Mouse (Mus musculus) limb, embryonic 11.5 days (tissue): Measurements from ENCODE around the gene Mien1. TPM values are rescaled to one million over a fixed set of nuclear protein-coding genes. Genes with fewer than 3 reads are reported as not detected.

Experiments
- ATAC-seq: fragments of 200-750 bp; cut with Nextera tagmentation; 2 replicates; pipeline ENCODE4 v1.8.0; 2017; ENCODE audit warnings: low read depth; ENCODE audit not compliant: insufficient number of reproducible peaks, low FRiP score, low TSS enrichment
- DNase-seq: peaks from one replicate; pipeline ENCODE4 v3.0.0-alpha.2; 2015; ENCODE audit warnings: low spot score
- H3K27ac ChIP-seq: fragments of 300-500 bp; sonication (generic); replicated peaks from 2 replicates; pipeline ENCODE4 v1.5.1; 2014; ENCODE audit warnings: low read depth, mild to moderate bottlenecking, low read length
- H3K27me3 ChIP-seq: fragments of 300-500 bp; sonication (generic); 2 replicates; pipeline ENCODE4 v1.6.1; 2014; ENCODE audit warnings: mild to moderate bottlenecking, low read length, mixed read lengths; ENCODE audit not compliant: control insufficient read depth, insufficient read depth
- H3K36me3 ChIP-seq: fragments of 300-500 bp; sonication (generic); 2 replicates; pipeline ENCODE4 v1.6.1; 2014; ENCODE audit warnings: mild to moderate bottlenecking, low read length, moderate library complexity, mixed read lengths; ENCODE audit not compliant: control insufficient read depth, insufficient read depth
- H3K4me1 ChIP-seq: fragments of 300-500 bp; sonication (generic); 2 replicates; pipeline ENCODE4 v1.6.1; 2014; ENCODE audit warnings: low read length, mixed read lengths; ENCODE audit not compliant: control insufficient read depth, insufficient read depth
- H3K4me2 ChIP-seq: fragments of 300-500 bp; sonication (generic); 2 replicates; pipeline ENCODE4 v1.6.1; 2014; ENCODE audit warnings: low read depth, mild to moderate bottlenecking, moderate library complexity; ENCODE audit not compliant: severe bottlenecking
- H3K4me3 ChIP-seq: fragments of 300-500 bp; sonication (generic); 2 replicates; pipeline ENCODE4 v1.5.1; 2014; ENCODE audit warnings: low read depth, low read length
- H3K9ac ChIP-seq: fragments of 300-500 bp; sonication (generic); 2 replicates; pipeline ENCODE4 v1.6.1; 2014; ENCODE audit warnings: mild to moderate bottlenecking, low read length
- H3K9me3 ChIP-seq: fragments of 300-500 bp; sonication (generic); 2 replicates; pipeline ENCODE4 v1.6.1; 2016; ENCODE audit warnings: low read length; ENCODE audit not compliant: control insufficient read depth
- WGBS: fragments of 180-500 bp; shearing (Covaris S2); extraction: QIAGEN DNeasy Blood & Tissue Kit; methylation state at CpG from one replicate; pipeline ENCODE4 v1.1.7; 2014; 5-methylcytosine and 5-hydroxymethylcytosine counted together
- polyA plus RNA-seq: library from polyadenylated mRNA; unstranded; fragments of >200 nt; fragmentation: Nextera tagmentation; extraction: Ambion mirVana; gene quantifications from 2 replicates; pipeline ENCODE4 v1.2.1, GENCODE M21; 2014

The Mien1 gene
- polyA plus RNA-seq, 1 experiment from 2014 or later = 75.4 TPM

DNA sequence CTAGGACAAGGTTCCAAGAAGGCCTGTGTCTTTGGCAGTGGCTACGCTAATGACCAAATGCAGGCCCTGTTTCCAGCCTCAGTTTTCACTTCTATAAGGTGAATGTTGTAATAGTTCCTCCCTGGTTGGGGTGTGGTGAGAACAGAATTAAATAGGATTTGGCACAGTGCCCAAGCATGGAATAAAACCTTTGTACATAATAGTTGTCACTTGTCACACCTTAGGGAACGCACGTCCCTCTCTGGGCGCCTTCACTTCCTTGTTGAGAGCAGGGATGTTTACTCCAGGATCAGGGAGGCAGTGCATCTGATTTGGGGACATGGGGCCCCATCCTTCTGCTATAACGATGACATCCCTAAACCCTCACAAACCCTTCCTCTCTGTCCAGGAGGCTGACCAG lies 10.4 kb downstream of the Mien1 start:
- H3K27ac ChIP-seq = no peak overlapping the region
- H3K36me3 ChIP-seq = peaks cover 8% of the 10 kb centered on the region
- DNase-seq (no peak), ATAC-seq (no peak)
- no peak overlapping the region for H3K9ac ChIP-seq
- H3K9me3 ChIP-seq = no peaks in the 10 kb centered on the region
- 92% methylated on average over 5 of the region's 5 CpGs for WGBS
- H3K27me3 ChIP-seq = no peaks in the 10 kb centered on the region
- H3K4me2 ChIP-seq = no peak overlapping the region
- no peaks in the 10 kb centered on the region for H3K4me1 ChIP-seq
- no peak overlapping the region for H3K4me3 ChIP-seq

GRCm38 (mm10) chr11:98426592-98426991 lies 12.2 kb downstream of the Mien1 start:
- Histone ChIP-seq H3K27ac (no peak overlapping the region), H3K4me1 (no peaks in the 10 kb centered on the region), H3K36me3 (peaks cover 8% of the 10 kb centered on the region), H3K4me2 (no peak overlapping the region), H3K27me3 (no peaks in the 10 kb centered on the region), H3K9me3 (no peaks in the 10 kb centered on the region), H3K9ac (no peak overlapping the region), H3K4me3 (no peak overlapping the region)
- 96% methylated on average over 7 of the region's 7 CpGs for WGBS
- ATAC-seq (no peak), DNase-seq (no peak)

DNA sequence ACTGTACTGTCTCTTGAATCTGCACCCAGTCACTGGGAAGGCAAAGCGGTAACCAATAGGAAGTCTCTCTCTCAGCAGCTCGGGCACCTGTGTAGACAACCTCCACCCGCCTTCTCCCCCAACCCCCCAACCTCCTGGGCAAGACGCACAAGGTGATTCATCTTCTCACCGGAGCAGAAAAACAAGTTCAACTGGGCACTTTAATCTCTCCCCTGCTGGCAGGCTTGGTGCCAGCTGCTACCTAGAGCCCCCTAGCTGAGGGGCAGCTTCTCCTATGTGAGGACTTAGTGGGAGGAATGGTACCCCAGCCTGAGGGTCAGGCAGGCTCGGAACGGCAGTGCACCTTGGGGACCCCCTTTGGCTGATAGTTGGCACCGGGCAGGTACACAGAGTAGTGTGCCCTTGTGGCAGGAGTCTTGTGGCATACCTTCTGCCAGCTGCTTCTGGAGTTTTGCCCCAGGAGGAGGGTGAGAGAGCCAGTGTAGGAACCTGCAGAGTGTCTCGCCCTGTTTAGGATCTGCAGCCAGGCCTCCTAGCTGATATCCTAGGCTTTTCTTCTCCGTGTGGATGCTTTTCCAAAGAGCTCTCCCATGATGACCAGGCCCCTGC lies 19.7 kb downstream of the Mien1 start:
- no peaks in the 10 kb centered on the region for H3K27me3 ChIP-seq
- H3K36me3 ChIP-seq = 0 out of 2 replicates have a peak, but pooled peaks cover 3% of the 10 kb centered on the region
- DNase-seq = no peak
- no peak overlapping the region for H3K4me3 ChIP-seq
- no peak overlapping the region for H3K9ac ChIP-seq
- H3K9me3 ChIP-seq = no peaks in the 10 kb centered on the region
- H3K4me1 ChIP-seq = no peaks in the 10 kb centered on the region
- ATAC-seq = no peak
- H3K27ac ChIP-seq = no peak overlapping the region
- 80% methylated on average over 10 of the region's 10 CpGs for WGBS
- no peak overlapping the region for H3K4me2 ChIP-seq

DNA sequence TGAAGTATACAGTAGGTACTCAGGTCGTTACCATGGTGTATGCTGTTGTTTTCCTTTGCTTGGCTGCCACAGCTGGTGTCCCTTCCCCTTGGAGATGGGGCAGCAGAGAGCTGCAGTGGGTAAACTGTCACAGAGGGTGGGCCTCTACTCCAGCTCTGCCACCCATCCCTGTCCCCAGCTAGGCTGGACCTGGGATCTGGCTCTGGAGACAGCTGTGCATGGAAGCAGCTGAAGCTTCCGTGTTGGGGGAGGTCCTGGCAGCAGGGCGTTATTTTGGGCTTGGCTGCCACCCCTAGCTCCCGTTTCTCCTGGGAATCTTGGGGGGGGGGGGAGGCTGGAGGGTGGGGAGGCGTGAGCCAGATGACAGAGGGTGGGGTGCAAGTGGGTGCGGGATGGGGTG lies 20.5 kb downstream of the Mien1 start:
- no peak overlapping the region for H3K4me2 ChIP-seq
- no peak for DNase-seq
- H3K27ac ChIP-seq = no peak overlapping the region
- no peak overlapping the region for H3K4me3 ChIP-seq
- WGBS = 67% methylated on average over 6 of the region's 6 CpGs
- 0 out of 2 replicates have a peak, but pooled peaks cover 3% of the 10 kb centered on the region for H3K36me3 ChIP-seq
- no peak overlapping the region for H3K9ac ChIP-seq
- no peak for ATAC-seq
- no peaks in the 10 kb centered on the region for H3K4me1 ChIP-seq
- no peaks in the 10 kb centered on the region for H3K9me3 ChIP-seq
- H3K27me3 ChIP-seq = no peaks in the 10 kb centered on the region

DNA sequence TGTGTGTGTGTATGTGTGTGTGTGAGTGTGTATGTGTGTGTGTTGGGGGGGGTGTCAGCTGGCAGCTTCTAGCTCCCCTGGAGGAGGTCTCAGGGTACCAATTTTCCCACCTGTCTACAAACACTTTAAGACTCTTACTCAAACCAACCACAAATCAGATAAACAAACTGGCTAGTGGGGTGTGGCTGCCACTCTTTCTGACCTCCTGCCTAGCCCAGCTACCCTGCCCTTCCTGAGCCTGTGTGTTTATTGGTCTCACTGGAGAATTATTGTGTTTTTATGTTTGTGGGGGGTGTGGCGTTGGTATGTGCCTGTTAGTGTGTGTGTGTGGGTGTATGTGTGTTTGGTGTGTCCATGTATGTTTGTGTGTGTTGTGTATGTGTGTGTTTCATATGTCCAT lies 21.7 kb downstream of the Mien1 start:
- H3K9me3 ChIP-seq = no peaks in the 10 kb centered on the region
- H3K27ac ChIP-seq = no peak overlapping the region
- H3K36me3 ChIP-seq = no peaks in the 10 kb centered on the region
- DNase-seq (no peak), ATAC-seq (no peak)
- no peak overlapping the region for H3K4me2 ChIP-seq
- H3K27me3 ChIP-seq = no peaks in the 10 kb centered on the region
- peaks cover under 1% of the 10 kb centered on the region; the same call in 1 of the 2 replicates for H3K4me1 ChIP-seq
- no peak overlapping the region for H3K4me3 ChIP-seq
- H3K9ac ChIP-seq = no peak overlapping the region
- WGBS = 76% methylated on average over 1 of the region's 1 CpGs

DNA sequence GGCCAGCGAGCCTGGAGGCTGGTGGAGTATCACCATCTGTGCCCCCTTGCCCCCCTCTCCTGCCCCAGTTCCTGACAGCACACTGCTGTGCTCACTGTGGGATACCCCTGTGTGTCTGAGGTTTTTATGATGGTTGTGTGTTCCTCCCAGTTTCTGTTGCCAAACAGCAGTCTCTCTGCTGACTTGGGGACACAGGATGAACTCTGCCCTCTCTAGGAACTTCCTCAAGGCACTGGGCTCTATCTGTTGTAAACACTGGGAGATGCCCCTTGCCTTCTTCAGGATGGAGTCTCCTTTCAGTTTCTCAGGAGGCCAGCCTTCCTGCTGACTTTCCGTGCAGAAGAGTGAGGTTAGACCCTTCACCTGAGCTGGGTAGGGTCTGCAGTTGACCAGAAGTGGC lies 24.6 kb downstream of the Mien1 start:
- DNase-seq = no peak
- 26% methylated on average over 2 of the region's 2 CpGs for WGBS
- H3K9ac ChIP-seq = no peak overlapping the region
- ATAC-seq = no peak
- H3K9me3 ChIP-seq = no peaks in the 10 kb centered on the region
- H3K4me2 ChIP-seq = peak overlapping the region; percentile 57; the same call in 1 of the 2 replicates
- H3K27ac ChIP-seq = no peak overlapping the region
- H3K27me3 ChIP-seq = peaks cover 4% of the 10 kb centered on the region; the same call in 1 of the 2 replicates
- no peak overlapping the region for H3K4me3 ChIP-seq
- no peaks in the 10 kb centered on the region for H3K36me3 ChIP-seq
- H3K4me1 ChIP-seq = peaks cover 12% of the 10 kb centered on the region

DNA sequence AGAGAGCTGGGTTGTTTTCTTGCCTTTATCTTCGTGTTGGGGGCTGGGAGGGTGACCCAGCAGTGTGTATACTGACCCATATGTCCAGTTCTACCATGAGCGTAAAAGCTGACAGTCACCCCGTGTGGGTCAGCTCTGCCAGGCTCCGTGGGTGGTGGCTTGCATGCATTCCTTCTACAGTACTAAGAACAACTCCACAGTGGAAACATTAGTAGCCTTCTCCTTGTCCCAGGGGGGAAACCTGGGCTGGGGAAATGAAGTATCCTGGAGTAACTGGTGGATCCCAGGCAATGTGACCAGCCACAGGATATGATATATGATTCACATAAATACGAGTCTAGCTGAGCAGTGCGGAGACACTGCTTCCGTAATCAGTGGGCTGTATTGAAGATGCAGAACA lies 25.1 kb downstream of the Mien1 start:
- Histone ChIP-seq H3K9me3 (no peaks in the 10 kb centered on the region), H3K4me1 (peaks cover 16% of the 10 kb centered on the region), H3K4me2 (peak overlapping the region; percentile 57), H3K36me3 (no peaks in the 10 kb centered on the region), H3K4me3 (peak overlapping the region; percentile 72), H3K27ac (no peak overlapping the region), H3K9ac (peak overlapping the region; percentile 72; the same call in 1 of the 2 replicates), H3K27me3 (peaks cover 4% of the 10 kb centered on the region; the same call in 1 of the 2 replicates)
- DNase-seq (no peak), ATAC-seq (no peak)
- 24% methylated on average over 7 of the region's 7 CpGs for WGBS

DNA sequence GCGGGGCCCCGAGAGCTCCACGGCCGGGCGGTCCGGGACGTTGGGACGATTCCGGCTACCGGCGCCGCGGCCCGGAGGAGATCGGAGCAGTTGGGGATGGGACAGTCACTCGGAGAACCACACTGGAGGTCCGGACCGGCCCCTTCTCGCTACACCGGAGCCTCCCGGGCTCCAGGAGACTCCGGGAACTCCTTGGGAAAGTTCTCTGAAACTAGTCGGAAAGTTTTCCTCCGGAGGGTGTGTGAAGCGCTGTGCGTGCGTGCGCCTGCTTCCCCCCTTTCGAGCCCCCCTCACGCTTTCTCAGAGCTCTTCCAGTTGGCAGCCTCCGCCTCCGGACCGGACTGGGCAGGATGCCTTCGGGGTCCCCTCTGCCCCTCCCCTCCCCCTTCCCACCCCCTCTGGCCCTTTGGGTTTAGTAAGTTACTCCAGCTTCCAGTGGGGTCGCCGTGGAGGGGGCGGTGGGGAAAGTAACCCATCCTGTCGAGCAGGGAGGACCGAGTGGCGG lies 25.9 kb downstream of the Mien1 start:
- Histone ChIP-seq H3K27ac (peak overlapping the region; percentile 76), H3K36me3 (no peaks in the 10 kb centered on the region), H3K4me1 (peaks cover 16% of the 10 kb centered on the region), H3K9me3 (no peaks in the 10 kb centered on the region), H3K9ac (peak overlapping the region; percentile 72), H3K4me3 (peak overlapping the region; percentile 72), H3K27me3 (peaks cover 4% of the 10 kb centered on the region; the same call in 1 of the 2 replicates), H3K4me2 (peak overlapping the region; percentile 57)
- WGBS = under 1% methylated on average over 39 of the region's 40 CpGs
- 0 out of 2 replicates have a peak, but pooled peaks have one; percentile 27 for ATAC-seq
- peak; percentile 68 for DNase-seq
